Mouse (Mus musculus): ENCODE measurements around the gene Ccdc117. TPM values are rescaled to one million over a fixed set of nuclear protein-coding genes. Genes with fewer than 3 reads are reported as not detected.
A peak's percentile ranks its signal among the peaks of the same experiment; 100 is the strongest.
"Not testable (repeated sequence)": the region's sequence is repeated elsewhere in the genome, so short reads cannot be mapped to it uniquely, and the experiment has no call there.

The Ccdc117 gene
- polyA plus RNA-seq, 1 experiment: 6.7 TPM

DNA sequence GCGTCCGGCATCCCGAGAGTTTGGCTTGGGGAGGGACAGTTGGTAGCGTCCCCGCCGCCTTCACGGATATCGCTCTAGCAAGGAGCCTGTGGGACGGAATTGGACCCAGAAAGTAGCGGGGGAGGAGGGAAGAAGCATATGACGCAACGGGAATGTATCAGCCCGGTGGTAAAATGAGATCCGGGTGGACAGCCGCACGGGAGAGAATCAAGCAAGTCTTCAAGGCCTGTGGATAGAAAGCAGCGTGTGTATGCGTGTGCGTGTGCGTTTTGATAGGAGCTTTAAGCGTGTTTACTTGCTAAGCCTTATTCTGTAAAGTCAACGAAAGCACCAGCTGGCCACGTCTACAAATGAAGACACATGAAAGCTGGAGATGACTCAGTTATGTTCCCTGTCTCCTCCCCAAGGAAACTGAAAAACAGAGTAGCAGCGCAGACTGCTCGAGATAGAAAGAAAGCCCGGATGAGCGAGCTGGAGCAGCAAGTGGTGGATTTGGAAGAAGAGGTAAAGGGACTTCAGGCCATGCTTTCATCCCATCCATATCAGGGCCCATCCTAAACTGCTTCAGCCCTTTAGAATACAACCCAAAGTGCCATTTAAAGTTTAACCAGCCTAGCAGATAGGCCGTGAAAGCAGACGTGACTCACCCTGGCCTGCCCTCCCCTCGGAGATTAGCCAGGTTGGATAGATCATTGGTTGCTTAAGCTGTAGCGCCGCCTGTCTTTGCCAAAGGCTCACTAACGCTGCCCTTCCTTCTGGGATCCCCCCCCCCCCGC is 20.3 kb downstream of the Ccdc117 start:
- H3K27ac ChIP-seq (replicated peaks; ENCODE audit: low read depth, low read length): peak overlapping the region; percentile 87
- no peaks in the 10 kb centered on the region for H3K4me1 ChIP-seq (ENCODE audit: control insufficient read depth, insufficient read depth, insufficient read length, low read length)

GRCm38 (mm10) chr11:5521266-5521515 is 20.8 kb downstream of the Ccdc117 start:
- Histone ChIP-seq H3K4me3 (ENCODE audit: insufficient read depth, low read depth, low read length) (peak overlapping the region; percentile 95), H3K4me1 (ENCODE audit: control insufficient read depth, insufficient read depth, insufficient read length, low read length) (no peaks in the 10 kb centered on the region), H3K27ac (replicated peaks; ENCODE audit: low read depth, low read length) (peak overlapping the region; percentile 87)

More for the DNA sequence above, 20.3 kb downstream of the Ccdc117 start:
- peak overlapping the region; percentile 95 for H3K4me3 ChIP-seq (ENCODE audit: insufficient read depth, low read depth, low read length)

- Histone ChIP-seq H3K27ac (replicated peaks; ENCODE audit: low read depth, low read length) (peak within 1 kb of the TSS; percentile 97), H3K4me1 (ENCODE audit: control insufficient read depth, insufficient read depth, insufficient read length, low read length) (no peaks in the 10 kb centered on the region), H3K4me3 (ENCODE audit: insufficient read depth, low read depth, low read length) (peak within 1 kb of the TSS; percentile 95)
Observed at GRCm38 (mm10) chr11:5520412-5521265, 21.3 kb downstream of the Ccdc117 start, which contains the start of gene Xbp1. Gene Xbp1, plus strand, starts transcription at chr11:5520659.

- no peak overlapping the region for H3K4me3 ChIP-seq (ENCODE audit: insufficient read depth, low read depth, low read length)
- no peaks in the 10 kb centered on the region for H3K4me1 ChIP-seq (ENCODE audit: control insufficient read depth, insufficient read depth, insufficient read length, low read length)
- no peak overlapping the region for H3K27ac ChIP-seq (replicated peaks; ENCODE audit: low read depth, low read length)
Observed at GRCm38 (mm10) chr11:5519681-5520080, 22.3 kb downstream of the Ccdc117 start.

DNA sequence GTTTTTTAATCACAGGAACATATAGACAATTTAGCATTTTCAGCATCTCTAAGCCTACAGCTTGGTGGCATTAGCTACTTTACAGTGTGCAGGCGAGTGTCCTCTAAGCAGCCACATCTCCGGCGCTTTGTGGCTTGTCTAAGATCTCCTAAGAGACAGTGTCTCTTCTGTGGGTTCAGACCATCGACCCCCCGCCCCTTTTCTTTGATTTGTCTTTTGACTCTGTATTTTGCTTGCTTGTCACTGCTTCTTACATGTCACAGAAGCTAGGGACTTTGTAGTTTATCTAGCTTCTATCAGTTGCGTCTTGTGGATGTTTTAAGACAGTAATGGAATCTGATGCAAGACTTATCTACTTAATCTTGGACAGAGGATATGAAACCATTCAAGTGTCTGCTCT is 24.6 kb downstream of the Ccdc117 start:
- H3K4me1 ChIP-seq (ENCODE audit: control insufficient read depth, insufficient read depth, insufficient read length, low read length): no peaks in the 10 kb centered on the region
- no peak overlapping the region for H3K4me3 ChIP-seq (ENCODE audit: insufficient read depth, low read depth, low read length)
- H3K27ac ChIP-seq (replicated peaks; ENCODE audit: low read depth, low read length): no peak overlapping the region

- 0 out of 2 replicates have a peak, but pooled peaks cover 2% of the 10 kb centered on the region for H3K4me1 ChIP-seq (ENCODE audit: control insufficient read depth, insufficient read depth, insufficient read length, low read length)
Observed at GRCm38 (mm10) chr11:5516617-5517016, 25.4 kb downstream of the Ccdc117 start.

DNA sequence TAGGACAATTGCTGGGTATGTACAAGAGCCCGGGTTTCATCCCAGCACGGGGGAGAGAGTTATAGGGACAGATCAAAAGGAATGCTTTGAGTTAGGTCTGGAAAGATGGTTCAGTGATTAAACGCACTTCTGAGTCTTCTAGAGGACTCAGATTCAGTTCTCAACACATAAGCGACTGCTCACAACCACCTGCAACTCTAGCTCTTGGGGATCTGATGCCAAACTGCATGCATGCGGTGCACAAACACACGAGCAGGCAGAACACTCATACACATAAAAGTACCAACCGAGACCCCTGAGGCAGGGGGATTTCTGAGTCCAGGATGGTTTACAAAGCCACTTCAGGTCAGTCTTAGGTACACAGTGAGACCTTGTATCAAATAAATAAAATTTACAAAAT is 25.8 kb downstream of the Ccdc117 start:
- 0 out of 2 replicates have a peak, but pooled peaks cover 3% of the 10 kb centered on the region for H3K4me1 ChIP-seq (ENCODE audit: control insufficient read depth, insufficient read depth, insufficient read length, low read length)
- no peak overlapping the region for H3K4me3 ChIP-seq (ENCODE audit: insufficient read depth, low read depth, low read length)
- H3K27ac ChIP-seq (replicated peaks; ENCODE audit: low read depth, low read length): no peak overlapping the region

More at GRCm38 (mm10) chr11:5516617-5517016, 25.4 kb downstream of the Ccdc117 start:
- H3K27ac ChIP-seq (replicated peaks; ENCODE audit: low read depth, low read length): no peak overlapping the region
- no peak overlapping the region for H3K4me3 ChIP-seq (ENCODE audit: insufficient read depth, low read depth, low read length)

DNA sequence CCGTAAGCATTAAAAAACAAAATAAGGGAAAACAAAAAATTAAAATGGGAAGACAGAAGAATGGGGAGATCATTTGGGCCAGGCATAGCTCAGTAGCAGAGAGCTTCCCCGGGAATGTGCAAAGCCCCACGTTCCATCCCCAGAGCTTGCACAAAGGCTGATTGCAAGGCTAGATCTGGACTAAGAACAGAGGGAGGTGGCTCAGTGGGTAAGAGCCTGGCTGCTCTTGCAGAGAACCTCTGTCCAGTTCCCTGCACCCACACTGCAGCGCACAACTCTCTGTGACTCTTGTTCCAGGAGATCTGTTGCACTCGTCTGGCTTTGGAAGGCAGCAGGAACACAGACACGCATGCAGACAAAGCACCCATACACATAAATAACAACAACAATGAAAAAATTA is 26.3 kb downstream of the Ccdc117 start:
- no peak overlapping the region for H3K27ac ChIP-seq (replicated peaks; ENCODE audit: low read depth, low read length)
- 0 out of 2 replicates have a peak, but pooled peaks cover 3% of the 10 kb centered on the region for H3K4me1 ChIP-seq (ENCODE audit: control insufficient read depth, insufficient read depth, insufficient read length, low read length)
- no peak overlapping the region for H3K4me3 ChIP-seq (ENCODE audit: insufficient read depth, low read depth, low read length)

GRCm38 (mm10) chr11:5515196-5515595 is 26.8 kb downstream of the Ccdc117 start:
- Histone ChIP-seq H3K4me3 (ENCODE audit: insufficient read depth, low read depth, low read length) (no peak overlapping the region), H3K4me1 (ENCODE audit: control insufficient read depth, insufficient read depth, insufficient read length, low read length) (peaks cover 3% of the 10 kb centered on the region; the same call in 1 of the 2 replicates), H3K27ac (replicated peaks; ENCODE audit: low read depth, low read length) (no peak overlapping the region)

- no peak overlapping the region for H3K4me3 ChIP-seq (ENCODE audit: insufficient read depth, low read depth, low read length)
- peaks cover 3% of the 10 kb centered on the region; the same call in 1 of the 2 replicates for H3K4me1 ChIP-seq (ENCODE audit: control insufficient read depth, insufficient read depth, insufficient read length, low read length)
Observed at GRCm38 (mm10) chr11:5514091-5514490, 27.9 kb downstream of the Ccdc117 start.

DNA sequence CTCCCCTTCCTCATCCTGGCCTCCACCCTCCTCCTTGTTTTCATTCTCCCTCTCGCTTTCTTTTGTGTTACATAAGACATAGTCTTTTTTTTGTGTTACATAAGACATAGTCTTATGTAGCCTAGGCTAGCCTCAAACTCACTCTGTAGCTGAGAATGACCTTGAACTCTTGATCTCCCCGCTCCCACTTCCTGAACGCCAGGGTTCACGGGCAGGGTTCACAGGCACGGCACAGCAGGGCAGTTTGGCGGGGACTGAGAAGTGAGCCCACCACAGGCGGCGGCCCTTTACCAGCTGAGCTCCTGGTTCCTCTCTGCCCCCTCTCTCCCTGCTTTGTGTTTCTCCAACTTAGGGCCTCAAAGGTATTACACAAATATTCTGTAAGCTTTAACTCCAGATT is 29.0 kb downstream of the Ccdc117 start:
- Histone ChIP-seq H3K27ac (replicated peaks; ENCODE audit: low read depth, low read length) (no peak overlapping the region), H3K4me3 (ENCODE audit: insufficient read depth, low read depth, low read length) (no peak overlapping the region), H3K4me1 (ENCODE audit: control insufficient read depth, insufficient read depth, insufficient read length, low read length) (peaks cover 3% of the 10 kb centered on the region; the same call in 1 of the 2 replicates)

More at GRCm38 (mm10) chr11:5514091-5514490, 27.9 kb downstream of the Ccdc117 start:
- H3K27ac ChIP-seq (replicated peaks; ENCODE audit: low read depth, low read length): no peak overlapping the region

DNA sequence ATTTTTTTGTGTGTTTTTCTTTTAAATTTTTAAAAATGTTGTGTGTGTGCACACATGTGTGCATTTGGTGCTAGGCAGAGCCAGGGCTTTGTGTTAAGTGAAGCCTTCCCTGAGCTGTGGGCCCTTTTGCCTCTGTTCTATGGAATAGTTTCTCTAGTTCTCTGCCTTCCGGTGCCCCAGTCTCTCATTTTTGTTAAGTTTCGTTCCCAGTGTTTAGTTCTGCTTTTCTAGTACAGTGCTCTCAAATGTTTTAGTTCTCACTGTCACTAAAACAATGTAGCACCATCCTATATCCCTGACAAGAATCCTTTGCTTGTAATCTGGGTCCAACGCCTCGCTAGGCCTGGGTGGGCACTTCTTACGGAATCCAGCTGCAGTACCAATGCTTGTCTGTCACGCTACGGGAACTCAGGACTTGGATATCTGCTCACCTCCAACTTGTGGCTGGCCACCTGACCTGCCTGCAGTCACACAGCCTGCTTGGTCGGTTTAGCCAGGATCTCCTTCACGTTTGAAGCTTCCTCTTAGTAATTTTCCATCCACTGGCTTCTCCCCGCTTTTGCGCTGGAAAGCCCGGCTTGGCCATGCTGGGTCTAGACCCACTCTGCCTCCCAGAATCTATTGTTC is 29.8 kb downstream of the Ccdc117 start:
- peaks cover 3% of the 10 kb centered on the region; the same call in 1 of the 2 replicates for H3K4me1 ChIP-seq (ENCODE audit: control insufficient read depth, insufficient read depth, insufficient read length, low read length)
- H3K27ac ChIP-seq (replicated peaks; ENCODE audit: low read depth, low read length): peak overlapping the region; percentile 57
- no peak overlapping the region for H3K4me3 ChIP-seq (ENCODE audit: insufficient read depth, low read depth, low read length)

DNA sequence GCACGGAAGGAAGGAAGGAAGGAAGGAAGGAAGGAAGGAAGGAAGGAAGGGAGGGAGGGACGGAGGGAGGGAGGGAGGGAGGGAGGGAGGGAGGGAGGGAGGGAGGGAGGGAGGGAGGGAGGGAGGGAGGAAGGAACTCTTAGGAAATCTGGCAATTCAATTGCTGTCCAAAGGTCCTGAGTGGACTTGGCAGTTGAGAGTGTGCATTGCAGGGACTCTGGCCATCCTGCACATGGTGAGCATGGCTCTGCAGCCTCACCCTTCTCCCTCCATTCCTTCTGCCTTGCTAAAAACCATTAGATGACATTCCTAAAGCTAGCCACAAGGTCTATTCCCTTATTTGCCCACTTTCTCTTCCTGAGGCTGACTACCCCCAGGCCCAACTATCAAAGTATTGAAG is 31.3 kb downstream of the Ccdc117 start:
- H3K4me1 ChIP-seq (ENCODE audit: control insufficient read depth, insufficient read depth, insufficient read length, low read length); H3K4me3 ChIP-seq (ENCODE audit: insufficient read depth, low read depth, low read length): not testable (repeated sequence)
- peak overlapping the region; percentile 39; the same call in 1 of the 2 replicates for H3K27ac ChIP-seq (replicated peaks; ENCODE audit: low read depth, low read length)

GRCm38 (mm10) chr11:5510099-5510391 is 31.9 kb downstream of the Ccdc117 start:
- peaks cover 3% of the 10 kb centered on the region; the same call in 1 of the 2 replicates for H3K4me1 ChIP-seq (ENCODE audit: control insufficient read depth, insufficient read depth, insufficient read length, low read length)
- no peak overlapping the region for H3K4me3 ChIP-seq (ENCODE audit: insufficient read depth, low read depth, low read length)
- H3K27ac ChIP-seq (replicated peaks; ENCODE audit: low read depth, low read length): peak overlapping the region; percentile 39
